Mouse (Mus musculus) forebrain, embryonic 10.5 days (tissue): ENCODE measurements around the gene Ly6g5b. TPM values are rescaled to one million over a fixed set of nuclear protein-coding genes. Genes with fewer than 3 reads are reported as not detected.
"Not testable (repeated sequence)": the region's sequence is repeated elsewhere in the genome, so short reads cannot be mapped to it uniquely, and the experiment has no call there.

Experiments
- DNase-seq: peaks from one replicate; pipeline ENCODE4 v3.0.0-alpha.2; 2017; ENCODE audit warnings: low spot score; ENCODE audit errors: extremely low spot score
- H3K27ac ChIP-seq: fragments of 300-500 bp; sonication (generic); 2 replicates; pipeline ENCODE4 v1.5.1; 2016; ENCODE audit warnings: mild to moderate bottlenecking
- H3K27me3 ChIP-seq: fragments of 300-500 bp; sonication (generic); 2 replicates; pipeline ENCODE4 v1.6.1; 2016; ENCODE audit warnings: mild to moderate bottlenecking; ENCODE audit not compliant: poor library complexity, severe bottlenecking
- H3K36me3 ChIP-seq: fragments of 300-500 bp; sonication (generic); replicated peaks from 2 replicates; pipeline ENCODE4 v1.6.1; 2016; ENCODE audit warnings: mild to moderate bottlenecking, moderate library complexity
- H3K4me1 ChIP-seq: fragments of 300-500 bp; sonication (generic); 2 replicates; pipeline ENCODE4 v1.6.1; 2016
- H3K4me3 ChIP-seq: fragments of 300-500 bp; sonication (generic); 2 replicates; pipeline ENCODE4 v1.5.1; 2016; ENCODE audit warnings: mild to moderate bottlenecking, moderate library complexity
- H3K9me3 ChIP-seq: fragments of 300-500 bp; sonication (generic); 2 replicates; pipeline ENCODE4 v1.6.1; 2016; ENCODE audit warnings: mild to moderate bottlenecking, moderate library complexity
- WGBS: fragments of 180-500 bp; shearing (Covaris S2); methylation state at CpG from one replicate; pipeline ENCODE4 v1.1.7; 2016; 5-methylcytosine and 5-hydroxymethylcytosine counted together
- polyA plus RNA-seq: library from polyadenylated mRNA; unstranded; fragments of >200 nt; fragmentation: Nextera tagmentation; extraction: Ambion mirVana; gene quantifications from 2 replicates; pipeline ENCODE4 v1.2.1, GENCODE M21; 2016

Gene Ly6g5b
- polyA plus RNA-seq, 1 experiment from 2014 or later, result 1.4 TPM

DNA sequence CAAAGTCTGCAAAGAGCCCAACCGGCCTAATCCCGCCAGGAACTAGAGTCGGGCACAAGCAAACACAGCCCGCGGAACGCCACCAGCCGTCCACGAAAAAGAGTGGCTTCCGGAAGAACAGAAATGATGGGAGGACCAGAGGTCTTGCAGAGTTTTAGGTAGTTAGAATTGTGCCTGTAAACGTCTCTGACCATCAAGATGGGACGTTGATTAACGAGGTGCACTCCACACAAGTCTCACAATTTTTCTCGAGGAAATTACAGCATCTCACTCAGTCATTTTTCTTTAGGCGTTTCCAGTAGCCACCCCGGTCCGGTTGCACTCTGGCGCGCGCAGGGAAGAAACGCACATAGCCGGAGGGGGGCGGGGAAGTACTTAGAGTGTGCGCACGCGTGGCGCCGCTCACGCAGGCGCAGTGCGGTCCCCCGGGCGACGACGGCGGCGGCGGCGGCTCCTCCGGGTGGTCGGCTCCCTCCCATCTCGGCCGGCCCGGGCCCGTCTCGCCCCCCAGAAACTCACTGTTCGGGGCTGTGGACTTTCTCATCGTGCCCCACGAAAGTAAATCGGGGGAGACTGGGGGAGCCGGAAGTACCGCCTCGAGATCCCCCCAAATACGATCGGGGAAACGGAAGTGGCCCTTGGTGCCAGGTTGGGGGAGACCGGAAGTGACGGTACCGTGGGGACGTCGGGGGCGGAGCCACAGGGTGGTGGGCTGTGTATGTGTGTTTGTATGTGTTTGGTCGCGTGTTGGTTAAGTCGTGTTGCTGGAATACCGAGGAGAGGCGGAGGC is 19.8 kb upstream of the Ly6g5b start, which contains the start of gene Bag6:
Gene Bag6 (plus strand): TSS at position 378 of the 790 bp plus-strand sequence.
- WGBS, result under 1% methylated on average over 66 of the region's 66 CpGs
- H3K4me3 ChIP-seq, result peak within 1 kb of the TSS; percentile 76

DNA sequence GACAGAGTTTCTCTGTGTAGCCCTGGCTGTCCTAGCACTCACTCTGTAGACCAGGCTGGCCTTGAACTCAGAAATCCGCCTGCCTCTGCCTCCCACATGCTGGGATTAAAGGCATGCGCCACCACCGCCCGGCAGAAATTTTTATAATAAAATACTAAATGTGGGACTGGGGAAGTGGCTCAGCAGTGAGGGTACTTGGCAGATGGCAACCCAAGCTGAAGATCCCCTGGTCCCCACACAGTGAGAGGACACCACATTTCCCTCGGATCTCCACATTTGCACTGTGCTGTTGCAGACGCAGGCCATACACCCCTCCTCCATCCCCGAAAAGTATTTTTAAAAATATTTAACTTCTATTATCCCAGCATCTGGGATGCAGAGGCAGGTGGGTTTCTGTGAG is 18.3 kb upstream of the Ly6g5b start:
- Histone ChIP-seq H3K36me3 (peaks cover 23% of the 10 kb centered on the region), H3K27me3 (no peaks in the 10 kb centered on the region), H3K27ac (no peak overlapping the region), H3K4me3 (no peak overlapping the region; the same call in 1 of the 2 replicates), H3K9me3 (no peaks in the 10 kb centered on the region), H3K4me1 (peaks cover 22% of the 10 kb centered on the region)
- 96% methylated on average over 7 of the region's 7 CpGs for WGBS
- DNase-seq, result no peak

More for the DNA sequence above, 19.8 kb upstream of the Ly6g5b start, which contains the start of gene Bag6:
- peak within 1 kb of the TSS; percentile 98 for H3K27ac ChIP-seq
- no peaks in the 10 kb centered on the region for H3K9me3 ChIP-seq
- peaks cover 17% of the 10 kb centered on the region for H3K4me1 ChIP-seq
- no peaks in the 10 kb centered on the region for H3K27me3 ChIP-seq
- H3K36me3 ChIP-seq, result peaks cover 31% of the 10 kb centered on the region
- DNase-seq, result peak; percentile 94

DNA sequence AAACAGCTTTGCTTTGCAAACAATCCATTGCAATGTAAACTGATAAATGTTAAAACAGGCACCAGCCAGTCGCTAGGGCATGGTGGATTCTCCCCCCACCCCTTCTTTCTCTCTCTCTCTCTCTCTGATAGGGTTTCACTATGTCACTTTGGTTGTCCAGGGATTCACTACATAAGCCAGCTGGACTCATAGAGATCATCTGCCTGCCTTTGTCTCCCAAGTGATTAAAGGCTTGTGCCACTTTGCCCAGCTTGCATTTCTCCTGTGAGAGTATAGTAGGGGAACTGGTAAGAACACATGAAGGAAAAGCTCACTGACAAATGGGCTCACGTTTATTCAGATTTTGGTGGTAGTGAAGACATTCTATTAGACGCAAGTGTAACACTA is 16.9 kb upstream of the Ly6g5b start:
- Histone ChIP-seq H3K36me3 (peaks cover 20% of the 10 kb centered on the region), H3K27ac (no peak overlapping the region), H3K4me3 (no peak overlapping the region), H3K27me3 (no peaks in the 10 kb centered on the region), H3K4me1 (peaks cover 26% of the 10 kb centered on the region), H3K9me3 (no peaks in the 10 kb centered on the region)
- no peak for DNase-seq
- WGBS, result 80% methylated on average over 3 of the region's 3 CpGs

DNA sequence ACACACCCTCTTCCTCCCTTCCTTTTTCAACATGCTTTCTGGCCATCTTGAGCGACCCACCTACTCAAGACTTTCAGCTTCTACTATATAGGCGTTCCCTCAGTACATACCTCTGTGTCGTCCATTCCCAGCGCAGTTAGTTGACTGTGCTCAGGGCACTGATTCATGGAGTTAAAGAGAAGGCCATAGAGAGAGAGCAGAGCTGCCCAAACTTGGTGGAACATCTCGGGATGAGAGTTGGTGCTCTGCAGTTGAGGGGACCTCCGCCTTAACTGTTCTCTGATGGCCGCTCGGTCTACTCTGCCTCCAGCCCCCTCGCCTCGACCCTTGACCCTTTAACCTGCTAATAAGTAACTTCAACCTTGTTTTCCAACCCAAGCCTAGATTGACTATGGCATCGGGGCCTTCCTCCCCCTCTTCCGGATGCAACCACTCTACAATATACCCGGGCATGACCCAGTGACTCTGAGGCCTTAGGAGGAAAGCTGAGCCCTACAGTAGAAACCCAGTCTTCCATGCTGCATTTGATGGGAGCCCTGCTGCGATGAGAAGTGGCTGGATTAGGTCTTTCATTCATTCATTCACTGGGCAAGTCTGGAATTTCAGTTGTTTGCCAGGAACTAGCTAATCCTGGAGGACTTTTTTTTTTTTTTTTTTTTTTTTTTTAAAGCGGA is 16.4 kb upstream of the Ly6g5b start, which contains the start of gene Apom:
Gene Apom (minus strand): TSS at position 551 of the 674 bp plus-strand sequence.
- 86% methylated on average over 15 of the region's 15 CpGs for WGBS
- no peak within 1 kb of the TSS for H3K4me3 ChIP-seq
- H3K27me3 ChIP-seq, result no peaks in the 10 kb centered on the region
- H3K4me1 ChIP-seq, result peaks cover 26% of the 10 kb centered on the region
- no peak within 1 kb of the TSS for H3K27ac ChIP-seq
- no peaks in the 10 kb centered on the region for H3K9me3 ChIP-seq
- peaks cover 20% of the 10 kb centered on the region for H3K36me3 ChIP-seq
- DNase-seq, result no peak

DNA sequence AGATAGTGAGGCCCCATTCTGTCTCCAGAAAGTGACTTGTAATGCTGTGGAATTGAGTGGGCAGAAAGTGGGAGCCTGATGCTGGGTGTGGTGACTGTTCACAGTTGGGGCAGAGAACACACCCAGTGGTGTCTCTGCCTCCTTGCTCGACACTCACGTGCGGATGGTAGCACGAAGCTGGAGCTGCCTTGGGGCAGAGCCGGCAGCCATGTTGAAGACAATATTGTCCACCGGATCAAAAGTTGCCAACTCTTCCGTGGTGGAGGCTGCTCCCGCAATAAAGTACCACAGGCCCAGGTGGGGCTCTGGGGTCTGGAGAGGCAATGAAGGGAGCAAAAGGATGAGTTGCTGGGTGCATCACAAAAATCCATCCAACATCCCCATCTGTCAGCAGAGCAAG is 15.8 kb upstream of the Ly6g5b start:
- H3K27me3 ChIP-seq, result no peaks in the 10 kb centered on the region
- 91% methylated on average over 8 of the region's 8 CpGs for WGBS
- peaks cover 26% of the 10 kb centered on the region for H3K4me1 ChIP-seq
- H3K27ac ChIP-seq, result no peak overlapping the region
- no peaks in the 10 kb centered on the region for H3K9me3 ChIP-seq
- H3K36me3 ChIP-seq, result peaks cover 20% of the 10 kb centered on the region
- DNase-seq, result no peak
- no peak overlapping the region for H3K4me3 ChIP-seq

DNA sequence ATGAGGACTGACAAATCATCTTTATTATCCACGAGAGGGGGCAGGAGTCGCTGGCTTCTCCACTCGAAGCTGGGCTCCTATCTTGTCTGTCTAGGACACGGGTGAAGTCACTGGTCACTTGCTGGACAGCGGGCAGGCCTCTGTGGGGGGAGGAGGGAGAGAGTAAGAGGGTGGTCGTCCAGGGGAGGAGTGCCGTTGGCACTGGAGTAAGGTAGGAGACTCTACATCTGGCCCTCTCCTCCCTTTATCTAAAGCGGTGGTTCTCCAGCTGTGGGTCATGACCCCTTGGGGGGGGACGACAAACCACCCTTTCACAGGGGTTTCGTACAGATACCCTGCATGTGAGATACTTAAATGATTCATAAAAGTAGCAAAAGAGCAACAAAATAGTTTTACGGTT is 13.8 kb upstream of the Ly6g5b start:
- no peaks in the 10 kb centered on the region for H3K27me3 ChIP-seq

DNA sequence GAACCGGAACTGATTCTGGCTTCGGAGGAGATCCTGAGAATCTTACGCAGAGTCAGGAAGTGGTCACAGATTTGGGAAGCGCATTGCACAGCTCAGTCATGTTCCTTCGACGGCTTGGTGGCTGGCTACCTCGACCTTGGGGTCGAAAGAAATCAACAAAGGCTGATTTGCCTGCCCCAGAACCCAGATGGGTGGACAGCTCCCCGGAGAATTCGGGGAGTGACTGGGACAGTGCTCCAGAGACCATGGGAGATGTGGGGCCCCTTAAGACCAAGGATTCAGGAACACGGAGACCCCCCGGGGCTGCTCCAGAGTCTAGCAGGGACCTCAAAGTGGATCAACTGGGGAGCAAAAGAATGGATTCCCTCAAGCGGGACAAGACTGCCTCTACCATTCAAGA is 11.8 kb upstream of the Ly6g5b start:
- Histone ChIP-seq H3K4me3 (peak overlapping the region; percentile 68), H3K27ac (peak overlapping the region; percentile 87), H3K9me3 (no peaks in the 10 kb centered on the region), H3K27me3 (no peaks in the 10 kb centered on the region), H3K4me1 (peaks cover 43% of the 10 kb centered on the region), H3K36me3 (peaks cover 43% of the 10 kb centered on the region)
- no peak for DNase-seq
- 77% methylated on average over 13 of the region's 13 CpGs for WGBS

More for the DNA sequence above, 13.8 kb upstream of the Ly6g5b start:
- H3K27ac ChIP-seq, result no peak overlapping the region
- no peaks in the 10 kb centered on the region for H3K9me3 ChIP-seq
- DNase-seq, result no peak
- 0 out of 2 replicates have a peak overlapping the region, but pooled peaks have one; percentile 8 for H3K4me3 ChIP-seq
- H3K36me3 ChIP-seq, result peaks cover 32% of the 10 kb centered on the region
- 78% methylated on average over 11 of the region's 11 CpGs for WGBS
- peaks cover 33% of the 10 kb centered on the region for H3K4me1 ChIP-seq

DNA sequence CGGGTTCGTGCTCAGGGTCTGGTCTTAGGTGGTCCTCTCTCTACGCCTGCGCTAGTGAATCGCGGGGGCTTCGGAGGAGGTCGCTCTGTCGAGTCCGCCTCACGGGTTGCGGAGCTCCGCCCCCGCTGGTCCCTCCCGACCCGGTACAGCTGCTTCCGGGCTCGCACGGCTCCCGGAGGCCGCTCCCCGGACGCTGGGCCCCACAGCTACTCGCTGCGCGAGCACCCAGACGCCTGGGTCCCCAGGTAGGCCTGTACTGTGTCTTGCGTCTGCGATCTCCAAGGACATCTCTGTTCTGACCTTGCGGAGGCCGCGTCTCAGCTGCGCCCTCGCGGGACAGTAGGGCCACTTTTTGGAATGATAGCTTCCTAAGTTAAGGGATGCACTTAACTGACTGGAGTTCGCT is 11.0 kb upstream of the Ly6g5b start, which contains the start of gene D17H6S53E:
Gene D17H6S53E (plus strand): TSS at position 168 of the 406 bp plus-strand sequence.
- H3K4me1 ChIP-seq, result peaks cover 48% of the 10 kb centered on the region
- no peaks in the 10 kb centered on the region for H3K27me3 ChIP-seq
- H3K4me3 ChIP-seq, result peak within 1 kb of the TSS; percentile 68
- H3K9me3 ChIP-seq, result no peaks in the 10 kb centered on the region
- peaks cover 43% of the 10 kb centered on the region for H3K36me3 ChIP-seq
- peak within 1 kb of the TSS; percentile 87 for H3K27ac ChIP-seq
- under 1% methylated on average over 36 of the region's 36 CpGs for WGBS
- peak; percentile 71 for DNase-seq

DNA sequence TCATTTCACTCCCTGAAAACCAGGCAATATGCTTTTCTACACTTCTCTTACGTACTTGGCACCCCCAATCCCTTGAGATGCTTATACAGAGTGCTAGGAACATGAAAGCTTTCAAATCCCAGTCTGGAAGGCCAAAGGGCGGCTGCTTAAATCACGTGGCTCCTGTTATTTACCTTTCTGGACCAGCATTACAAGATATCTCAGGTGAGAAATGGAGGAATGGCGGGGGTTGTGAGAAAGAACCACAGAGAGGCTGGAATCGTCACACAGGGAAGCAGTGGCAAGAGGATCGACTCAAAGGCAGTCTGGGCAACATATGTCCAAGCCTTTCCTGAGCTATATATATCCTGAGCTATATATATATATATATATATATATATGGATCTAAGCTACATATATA is 10.3 kb upstream of the Ly6g5b start:
- H3K27ac ChIP-seq, result no peak overlapping the region; the same call in 1 of the 2 replicates
- no peaks in the 10 kb centered on the region for H3K9me3 ChIP-seq
- peaks cover 43% of the 10 kb centered on the region for H3K36me3 ChIP-seq
- H3K27me3 ChIP-seq, result no peaks in the 10 kb centered on the region
- peaks cover 50% of the 10 kb centered on the region for H3K4me1 ChIP-seq
- no peak for DNase-seq
- peak overlapping the region; percentile 68 for H3K4me3 ChIP-seq
- WGBS, result 40% methylated on average over 6 of the region's 6 CpGs

DNA sequence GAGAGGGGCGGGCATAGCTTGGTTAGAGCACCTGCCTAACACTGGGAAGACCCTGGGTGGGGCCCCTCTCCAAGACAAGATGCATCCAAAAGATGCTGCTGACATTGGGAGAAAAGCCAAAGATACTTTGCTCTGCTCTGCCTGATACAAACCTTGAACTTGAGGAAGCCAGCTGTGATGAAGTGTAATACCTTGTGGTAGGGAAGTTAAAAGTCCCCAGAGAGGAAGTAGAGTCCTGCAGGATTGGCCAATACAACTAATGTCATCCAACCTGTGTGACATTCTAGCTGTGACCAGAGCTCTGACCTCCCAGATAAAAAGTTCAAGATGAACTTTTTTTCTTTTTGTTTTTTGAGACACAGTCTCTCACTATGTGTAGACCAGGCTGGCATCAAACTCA is 9.9 kb upstream of the Ly6g5b start:
- no peak overlapping the region for H3K27ac ChIP-seq
- WGBS, result 100% methylated on average over 1 of the region's 1 CpGs
- H3K4me1 ChIP-seq, result peaks cover 55% of the 10 kb centered on the region
- peaks cover 43% of the 10 kb centered on the region for H3K36me3 ChIP-seq
- DNase-seq, result no peak
- H3K4me3 ChIP-seq, result peak overlapping the region; percentile 68; the same call in 1 of the 2 replicates
- H3K9me3 ChIP-seq, result no peaks in the 10 kb centered on the region
- no peaks in the 10 kb centered on the region for H3K27me3 ChIP-seq

DNA sequence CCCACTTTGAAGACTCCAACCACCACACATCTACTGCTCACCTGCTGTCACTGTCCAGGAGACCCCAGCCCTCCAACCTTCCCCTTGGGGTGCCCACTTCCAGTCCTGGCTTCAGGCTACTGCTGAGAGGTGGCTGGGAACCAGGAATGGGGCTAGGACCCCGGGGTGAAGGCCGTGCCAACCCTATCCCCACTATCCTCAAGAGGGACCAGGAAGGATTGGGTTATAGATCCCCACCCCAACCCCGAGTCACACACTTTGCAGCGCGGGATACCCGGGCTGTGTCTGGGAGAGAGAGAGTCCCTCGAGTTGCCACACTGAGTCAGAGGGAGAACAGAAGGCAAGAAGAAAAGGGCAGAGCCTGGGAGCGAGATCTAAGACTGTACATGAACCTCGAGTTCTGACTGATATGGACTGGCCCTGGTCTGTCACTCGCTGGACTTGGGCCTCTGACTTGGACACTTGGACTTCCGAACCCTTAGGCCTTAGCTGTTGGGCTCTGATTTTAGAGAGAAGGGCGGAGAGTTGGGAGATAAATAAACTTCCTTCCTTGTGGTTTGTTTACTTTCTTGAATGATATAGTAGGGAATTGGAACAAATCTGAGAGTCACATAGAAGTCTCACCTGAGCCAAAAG is 9.2 kb upstream of the Ly6g5b start:
- WGBS, result 92% methylated on average over 12 of the region's 12 CpGs
- H3K4me1 ChIP-seq, result peaks cover 62% of the 10 kb centered on the region
- H3K4me3 ChIP-seq, H3K9me3 ChIP-seq, H3K27me3 ChIP-seq, H3K27ac ChIP-seq, DNase-seq: not testable (repeated sequence)
- H3K36me3 ChIP-seq, result peaks cover 44% of the 10 kb centered on the region

DNA sequence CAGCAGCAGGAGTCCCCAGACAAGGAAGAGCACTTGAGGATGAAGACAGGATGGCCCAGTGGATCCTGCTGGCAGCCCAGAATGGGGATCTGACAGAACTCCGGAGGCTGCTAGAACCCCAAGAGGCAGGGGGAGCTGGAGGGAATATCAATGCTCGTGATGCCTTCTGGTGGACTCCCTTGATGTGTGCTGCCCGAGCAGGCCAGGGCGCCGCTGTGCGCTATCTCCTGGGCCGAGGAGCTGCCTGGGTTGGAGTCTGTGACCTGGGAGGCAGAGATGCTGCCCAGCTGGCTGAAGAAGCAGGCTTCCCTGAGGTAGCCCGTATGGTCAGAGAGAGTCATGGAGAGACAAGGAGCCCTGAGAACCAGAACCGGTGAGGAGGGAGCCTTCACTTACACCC is 8.1 kb upstream of the Ly6g5b start:
- H3K9me3 ChIP-seq, H3K4me3 ChIP-seq, H3K27ac ChIP-seq, H3K27me3 ChIP-seq, DNase-seq: not testable (repeated sequence)
- 95% methylated on average over 9 of the region's 9 CpGs for WGBS
- H3K36me3 ChIP-seq, result peaks cover 49% of the 10 kb centered on the region
- peaks cover 55% of the 10 kb centered on the region for H3K4me1 ChIP-seq
